Mouse (Mus musculus) midbrain, embryonic 14.5 days (tissue): Measurements from ENCODE around the gene Rcl1. TPM values are rescaled to one million over a fixed set of nuclear protein-coding genes. Genes with fewer than 3 reads are reported as not detected.

Source experiments
- ATAC-seq: fragments of 200-750 bp; cut with Nextera tagmentation; 2 replicates; pipeline ENCODE4 v1.8.0; 2017; ENCODE audit warnings: moderate number of reproducible peaks, moderate library complexity; ENCODE audit not compliant: low FRiP score, low TSS enrichment
- DNase-seq: peaks from one replicate; pipeline ENCODE4 v3.0.0-alpha.2; 2015
- H3K27ac ChIP-seq: fragments of 300-500 bp; sonication (generic); replicated peaks from 2 replicates; pipeline ENCODE4 v1.5.1; 2014; ENCODE audit warnings: mild to moderate bottlenecking, low read depth, low read length, moderate library complexity
- H3K27me3 ChIP-seq: fragments of 300-500 bp; sonication (generic); 2 replicates; pipeline ENCODE4 v1.6.1; 2014; ENCODE audit warnings: low read length, control low read depth, mixed read lengths; ENCODE audit not compliant: control insufficient read depth, insufficient read depth
- H3K36me3 ChIP-seq: fragments of 300-500 bp; sonication (generic); 2 replicates; pipeline ENCODE4 v1.6.1; 2014; ENCODE audit warnings: low read length, control low read depth; ENCODE audit not compliant: control insufficient read depth, insufficient read depth
- H3K4me1 ChIP-seq: fragments of 300-500 bp; sonication (generic); 2 replicates; pipeline ENCODE4 v1.6.1; 2014; ENCODE audit warnings: mild to moderate bottlenecking, antibody characterized with exemption, low read length, control low read depth; ENCODE audit not compliant: control insufficient read depth, insufficient read depth
- H3K4me2 ChIP-seq: fragments of 300-500 bp; sonication (generic); 2 replicates; pipeline ENCODE4 v1.6.1; 2014; ENCODE audit warnings: mild to moderate bottlenecking, low read length, moderate library complexity
- H3K4me3 ChIP-seq: fragments of 300-500 bp; sonication (generic); replicated peaks from 2 replicates; pipeline ENCODE4 v1.5.1; 2014; ENCODE audit warnings: low read depth, low read length
- H3K9ac ChIP-seq: fragments of 300-500 bp; sonication (generic); replicated peaks from 2 replicates; pipeline ENCODE4 v1.6.1; 2014; ENCODE audit warnings: mild to moderate bottlenecking, low read length, moderate library complexity
- H3K9me3 ChIP-seq: fragments of 300-500 bp; sonication (generic); 2 replicates; pipeline ENCODE4 v1.6.1; 2016; ENCODE audit warnings: low read length, control low read depth, mixed read lengths; ENCODE audit not compliant: control insufficient read depth
- WGBS: fragments of 180-500 bp; shearing (Covaris S2); extraction: QIAGEN DNeasy Blood & Tissue Kit; methylation state at CpG from one replicate; pipeline ENCODE4 v1.1.7; 2014; 5-methylcytosine and 5-hydroxymethylcytosine counted together
- polyA plus RNA-seq: library from polyadenylated mRNA; unstranded; fragments of >200 nt; fragmentation: Nextera tagmentation; extraction: Ambion mirVana; gene quantifications from 2 replicates; pipeline ENCODE4 v1.2.1, GENCODE M21; 2014

Rcl1 gene
- polyA plus RNA-seq, 1 experiment from 2014 or later = 33.2 TPM

- H3K36me3 ChIP-seq = no peaks in the 10 kb centered on the region
- H3K9ac ChIP-seq = no peak overlapping the region
- H3K27ac ChIP-seq = no peak overlapping the region
- H3K4me1 ChIP-seq = no peaks in the 10 kb centered on the region
- no peak overlapping the region for H3K4me3 ChIP-seq
- H3K4me2 ChIP-seq = no peak overlapping the region; the same call in 1 of the 2 replicates
- no peaks in the 10 kb centered on the region for H3K9me3 ChIP-seq
- 73% methylated on average over 9 of the region's 9 CpGs for WGBS
- DNase-seq (no peak), ATAC-seq (no peak; the same call in 1 of the 2 replicates)
- H3K27me3 ChIP-seq = no peaks in the 10 kb centered on the region
Measured at GRCm38 (mm10) chr19:29064451-29065102, 36.6 kb upstream of the Rcl1 start.

GRCm38 (mm10) chr19:29066981-29067471 lies 34.1 kb upstream of the Rcl1 start:
- H3K27ac ChIP-seq = no peak overlapping the region
- no peaks in the 10 kb centered on the region for H3K36me3 ChIP-seq
- H3K4me1 ChIP-seq = no peaks in the 10 kb centered on the region
- WGBS = 22% methylated on average over 11 of the region's 11 CpGs
- no peak overlapping the region for H3K9ac ChIP-seq
- H3K27me3 ChIP-seq = no peaks in the 10 kb centered on the region
- no peaks in the 10 kb centered on the region for H3K9me3 ChIP-seq
- ATAC-seq = no peak
- H3K4me3 ChIP-seq = no peak overlapping the region
- peak overlapping the region; percentile 27 for H3K4me2 ChIP-seq
- DNase-seq = no peak

GRCm38 (mm10) chr19:29069195-29069594 lies 32.0 kb upstream of the Rcl1 start:
- Histone ChIP-seq H3K4me2 (no peak overlapping the region), H3K9ac (no peak overlapping the region), H3K4me3 (no peak overlapping the region), H3K27ac (no peak overlapping the region), H3K4me1 (no peaks in the 10 kb centered on the region), H3K27me3 (no peaks in the 10 kb centered on the region), H3K9me3 (no peaks in the 10 kb centered on the region), H3K36me3 (no peaks in the 10 kb centered on the region)
- no peak for ATAC-seq
- no peak for DNase-seq
- 81% methylated on average over 5 of the region's 5 CpGs for WGBS

DNA sequence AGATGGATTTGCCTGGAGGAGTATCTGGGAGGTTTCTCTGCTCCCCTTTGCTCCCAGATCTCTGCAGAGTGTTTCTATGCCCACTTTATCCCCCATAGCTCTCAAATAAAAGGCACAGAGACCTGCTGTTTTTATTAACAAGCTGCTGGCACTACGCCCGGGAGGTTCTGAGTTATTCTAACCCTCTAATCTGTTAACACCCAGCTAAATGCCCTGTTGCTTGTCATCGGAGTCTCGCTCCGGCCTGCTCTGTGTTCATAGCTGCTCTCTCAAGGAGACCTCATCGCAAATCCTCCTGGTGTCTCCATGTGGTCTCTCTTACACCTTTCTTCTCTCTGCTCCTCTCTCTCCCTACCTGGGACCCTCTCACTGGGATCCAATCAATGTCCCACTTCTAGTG lies 26.4 kb upstream of the Rcl1 start:
- Histone ChIP-seq H3K4me3 (no peak overlapping the region), H3K36me3 (no peaks in the 10 kb centered on the region), H3K9me3 (no peaks in the 10 kb centered on the region), H3K27ac (no peak overlapping the region), H3K27me3 (no peaks in the 10 kb centered on the region), H3K4me2 (no peak overlapping the region), H3K9ac (no peak overlapping the region), H3K4me1 (no peaks in the 10 kb centered on the region)
- DNase-seq (peak; percentile 79), ATAC-seq (no peak)
- 62% methylated on average over 6 of the region's 6 CpGs for WGBS

DNA sequence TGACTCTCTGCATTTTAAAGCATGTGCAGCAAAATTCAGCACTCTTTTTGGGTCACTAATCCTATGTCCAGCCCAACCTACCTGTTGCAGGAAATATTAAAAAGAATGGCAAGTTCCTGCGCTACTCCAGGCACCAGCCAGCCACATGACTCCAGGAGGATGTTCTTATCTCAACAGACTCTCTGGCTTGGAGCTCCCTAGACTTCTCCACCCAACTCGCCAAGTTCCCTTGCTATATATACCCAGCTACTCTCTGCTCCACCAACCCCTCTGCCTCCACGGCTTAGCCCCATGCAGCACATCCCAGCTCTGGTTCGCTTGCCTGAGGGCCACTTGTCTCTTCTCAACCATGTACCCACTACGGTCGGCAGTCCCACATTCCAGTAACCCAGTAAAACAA lies 12.5 kb upstream of the Rcl1 start:
- Histone ChIP-seq H3K27me3 (no peaks in the 10 kb centered on the region), H3K9ac (no peak overlapping the region), H3K4me2 (no peak overlapping the region), H3K4me3 (no peak overlapping the region), H3K36me3 (no peaks in the 10 kb centered on the region), H3K9me3 (no peaks in the 10 kb centered on the region), H3K27ac (no peak overlapping the region), H3K4me1 (no peaks in the 10 kb centered on the region)
- no peak for DNase-seq
- ATAC-seq = no peak
- WGBS = 83% methylated on average over 6 of the region's 6 CpGs

DNA sequence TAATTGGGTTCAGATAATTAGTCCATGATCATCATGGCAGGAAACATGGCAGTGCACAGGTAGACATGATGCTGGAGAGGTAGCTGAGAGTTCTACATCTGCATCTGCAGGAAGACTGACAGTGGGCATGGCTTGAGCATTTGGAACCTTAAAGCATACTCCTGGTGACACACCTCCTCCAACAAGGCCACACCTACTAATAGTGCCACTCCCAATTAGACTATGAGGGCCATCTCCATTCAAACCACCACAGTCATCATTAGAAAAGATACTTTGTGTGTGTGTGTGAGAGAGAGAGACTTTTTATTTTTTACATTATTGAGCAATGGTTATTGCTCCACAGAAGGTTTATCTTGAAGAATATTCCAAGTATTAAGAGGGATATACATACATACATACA lies 9.0 kb upstream of the Rcl1 start:
- Histone ChIP-seq H3K9me3 (no peaks in the 10 kb centered on the region), H3K4me3 (no peak overlapping the region), H3K27me3 (no peaks in the 10 kb centered on the region), H3K4me1 (no peaks in the 10 kb centered on the region), H3K27ac (no peak overlapping the region), H3K4me2 (no peak overlapping the region), H3K9ac (no peak overlapping the region), H3K36me3 (no peaks in the 10 kb centered on the region)
- ATAC-seq = no peak
- no peak for DNase-seq

- peaks cover 11% of the 10 kb centered on the region for H3K4me1 ChIP-seq
- no peaks in the 10 kb centered on the region for H3K36me3 ChIP-seq
- H3K27me3 ChIP-seq = no peaks in the 10 kb centered on the region
- no peak for DNase-seq
- H3K4me3 ChIP-seq = no peak overlapping the region
- no peak overlapping the region for H3K27ac ChIP-seq
- H3K4me2 ChIP-seq = no peak overlapping the region
- WGBS = 71% methylated on average over 5 of the region's 5 CpGs
- no peak for ATAC-seq
- no peak overlapping the region for H3K9ac ChIP-seq
- no peaks in the 10 kb centered on the region for H3K9me3 ChIP-seq
Measured at GRCm38 (mm10) chr19:29099106-29099505, 2.1 kb upstream of the Rcl1 start.

GRCm38 (mm10) chr19:29099596-29099995 lies 1.6 kb upstream of the Rcl1 start:
- H3K4me2 ChIP-seq = no peak overlapping the region
- H3K27me3 ChIP-seq = no peaks in the 10 kb centered on the region
- no peaks in the 10 kb centered on the region for H3K36me3 ChIP-seq
- ATAC-seq (no peak), DNase-seq (no peak)
- no peak overlapping the region for H3K9ac ChIP-seq
- no peak overlapping the region for H3K27ac ChIP-seq
- WGBS = 86% methylated on average over 4 of the region's 4 CpGs
- no peaks in the 10 kb centered on the region for H3K9me3 ChIP-seq
- H3K4me1 ChIP-seq = peaks cover 11% of the 10 kb centered on the region
- no peak overlapping the region for H3K4me3 ChIP-seq

GRCm38 (mm10) chr19:29100261-29100660 lies 914 bp upstream of the Rcl1 start:
- peak overlapping the region; percentile 63 for H3K27ac ChIP-seq
- ATAC-seq = no peak

More at GRCm38 (mm10) chr19:29100261-29100660, 914 bp upstream of the Rcl1 start:
- no peak for DNase-seq
- Histone ChIP-seq H3K9me3 (no peaks in the 10 kb centered on the region), H3K9ac (peak overlapping the region; percentile 55), H3K4me1 (peaks cover 11% of the 10 kb centered on the region), H3K4me2 (peak overlapping the region; percentile 90), H3K4me3 (peak overlapping the region; percentile 95), H3K36me3 (no peaks in the 10 kb centered on the region), H3K27me3 (no peaks in the 10 kb centered on the region)
- WGBS = 24% methylated on average over 8 of the region's 8 CpGs
